Mouse (Mus musculus): ENCODE data around the gene Olfr1247.

DNA sequence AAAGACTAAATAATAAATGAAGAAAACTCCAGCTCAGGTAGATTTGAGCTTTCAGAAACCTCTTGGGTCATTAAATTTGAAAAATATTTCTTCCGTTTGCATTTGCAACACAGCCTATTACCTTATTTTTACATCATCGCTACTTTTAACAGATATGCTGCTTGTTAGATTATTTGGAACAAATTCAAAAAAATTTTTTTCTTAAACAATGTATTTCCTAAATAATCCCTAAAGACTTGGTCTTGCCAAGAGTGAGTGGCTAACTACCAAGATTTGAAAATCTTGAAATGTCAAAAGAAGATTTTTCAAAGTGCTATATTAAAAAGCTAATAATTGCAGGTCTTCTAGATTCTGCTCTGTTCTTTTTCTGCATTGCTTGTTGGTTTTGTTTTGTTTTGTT is at the start of gene Olfr1247:
- no peak for TF ChIP-seq CTCF (IDR thresholded peaks at IDR 0.05; ENCODE audit: insufficient read depth, low read depth, low read length)
- TF ChIP-seq POLR2A (IDR thresholded peaks at IDR 0.05; ENCODE audit: insufficient read depth, low read depth, low read length) = no peak
